ENCODE assay signal across 9 mouse cellular contexts in genomic region chr17:57032854-57033253, GRCm38 (mm10). TPM values are rescaled to one million over a fixed set of nuclear protein-coding genes. Genes with fewer than 3 reads are reported as not detected.
DNase-seq lines count a peak whose midpoint lies in the region; ATAC-seq and TF ChIP-seq lines count a peak whose summit lies in the region.
"Had no signal": no experiment of that assay in that cellular context is flagged by ENCODE, and none has a peak within 500 bp of the region (broad histone marks: within the 10 kb centered on the region; RNA-seq: fewer than 3 reads in every experiment).

No protein-coding gene starts in this region.

- H3K4me3 ChIP-seq in kidney, embryonic 14.5 days (ENCODE audit: low read length): no peak overlapping the region; the same call in 1 of the 2 replicates
- no peak overlapping the region for H3K4me3 ChIP-seq in kidney, adult 2 months (ENCODE audit: insufficient read depth, low read depth, low read length)
- H3K4me3 ChIP-seq in MEL (ENCODE audit: control insufficient read depth in 1 of 2, insufficient read depth in 1 of 2, low read depth in 2 of 2, low read length in 2 of 2): no peak overlapping the region; a peak in 1 of 4 replicates
- 0 out of 2 replicates have a peak overlapping the region, but pooled peaks have one; percentile 33 for H3K4me3 ChIP-seq in hindbrain, embryonic 14.5 days (replicated peaks; ENCODE audit: low read length)
- H3K4me3 ChIP-seq in midbrain, embryonic 14.5 days (replicated peaks; ENCODE audit: low read depth, low read length): no peak overlapping the region

- no peak for DNase-seq in kidney, adult 2 months
- DNase-seq in MEL (ENCODE audit: low read depth, low spot score): no peak
- no peak for DNase-seq in hindbrain, embryonic 14.5 days (ENCODE audit: low spot score)
- no peak for DNase-seq in midbrain, embryonic 14.5 days
- no peak for DNase-seq in urinary bladder, adult 2 months (ENCODE audit: low spot score)
- DNase-seq in natural killer cell, adult 2 months (ENCODE audit: low spot score in 2 of 2): no peak

- ATAC-seq in kidney, embryonic 14.5 days (ENCODE audit: low FRiP score, low TSS enrichment): no peak
- no peak for ATAC-seq in hindbrain, embryonic 14.5 days (ENCODE audit: low FRiP score)
- ATAC-seq in midbrain, embryonic 14.5 days (ENCODE audit: low FRiP score, low TSS enrichment): no peak

- no peak for TF ChIP-seq CTCF in kidney, adult 2 months (conservative IDR thresholded peaks at IDR 0.05; ENCODE audit: insufficient read depth, insufficient read length, low read depth, low read length)
- TF ChIP-seq CTCF in MEL (IDR thresholded peaks at IDR 0.05 in 2 of 3, conservative IDR thresholded peaks at IDR 0.05 in 1 of 3; ENCODE audit: control insufficient read depth in 1 of 3, insufficient read depth in 1 of 3, low read depth in 2 of 3, low read length in 3 of 3, poor library complexity in 1 of 3, severe bottlenecking in 1 of 3): no peak

- TF ChIP-seq EP300 in MEL (IDR thresholded peaks at IDR 0.05; ENCODE audit: low read depth in 1 of 2, low read length in 2 of 2): no peak

- H3K27me3 ChIP-seq in kidney, embryonic 14.5 days (ENCODE audit: control insufficient read depth, insufficient read depth, low read length): no peaks in the 10 kb centered on the region
- H3K27me3 ChIP-seq in kidney, adult 2 months (replicated peaks; ENCODE audit: control insufficient read depth, insufficient read depth, low read length): no peaks in the 10 kb centered on the region
- H3K27me3 ChIP-seq in MEL (ENCODE audit: control insufficient read depth in 1 of 2, insufficient read depth in 2 of 2, low read length in 2 of 2): no peaks in the 10 kb centered on the region
- no peaks in the 10 kb centered on the region for H3K27me3 ChIP-seq in hindbrain, embryonic 14.5 days (ENCODE audit: control insufficient read depth, insufficient read depth, low read length)
- H3K27me3 ChIP-seq in midbrain, embryonic 14.5 days (ENCODE audit: control insufficient read depth, insufficient read depth, low read length): 0 out of 2 replicates have a peak, but pooled peaks cover under 1% of the 10 kb centered on the region

- H3K4me2 ChIP-seq in kidney, embryonic 14.5 days (replicated peaks; ENCODE audit: low read depth, low read length): peak overlapping the region; percentile 50; the same call in 1 of the 2 replicates
- peak overlapping the region; percentile 68 for H3K4me2 ChIP-seq in hindbrain, embryonic 14.5 days (replicated peaks)
- 0 out of 2 replicates have a peak overlapping the region, but pooled peaks have one; percentile 63 for H3K4me2 ChIP-seq in midbrain, embryonic 14.5 days (ENCODE audit: low read length)

- H3K79me2 ChIP-seq in MEL (ENCODE audit: control insufficient read depth, insufficient read depth, low read length, poor library complexity): peaks cover 33% of the 10 kb centered on the region

- H3K4me1 ChIP-seq in kidney, embryonic 14.5 days (ENCODE audit: control insufficient read depth, insufficient read depth, low read length): peaks cover 15% of the 10 kb centered on the region
- H3K4me1 ChIP-seq in kidney, adult 2 months (ENCODE audit: control insufficient read depth, insufficient read depth, low read length): peaks cover 10% of the 10 kb centered on the region; the same call in 1 of the 2 replicates
- H3K4me1 ChIP-seq in MEL (ENCODE audit: control insufficient read depth in 1 of 2, insufficient read depth in 2 of 2, low read length in 2 of 2): peaks cover 0 to 18% of the 10 kb centered on the region in 2 experiments; a peak in 2 of 4 replicates
- H3K4me1 ChIP-seq in hindbrain, embryonic 14.5 days (replicated peaks; ENCODE audit: control insufficient read depth, insufficient read depth, low read length): peaks cover 22% of the 10 kb centered on the region
- H3K4me1 ChIP-seq in midbrain, embryonic 14.5 days (ENCODE audit: control insufficient read depth, insufficient read depth, low read length): peaks cover 11% of the 10 kb centered on the region

- H3K27ac ChIP-seq in kidney, embryonic 14.5 days (ENCODE audit: low read depth, low read length): no peak overlapping the region; the same call in 1 of the 2 replicates
- H3K27ac ChIP-seq in kidney, adult 2 months (ENCODE audit: insufficient read depth, low read depth, low read length): no peak overlapping the region
- no peak overlapping the region for H3K27ac ChIP-seq in MEL (ENCODE audit: control insufficient read depth, low read depth, low read length)
- H3K27ac ChIP-seq in hindbrain, embryonic 14.5 days: no peak overlapping the region
- H3K27ac ChIP-seq in midbrain, embryonic 14.5 days (replicated peaks; ENCODE audit: low read depth, low read length): peak overlapping the region; percentile 87; the same call in 1 of the 2 replicates

- no peak overlapping the region for H3K9ac ChIP-seq in kidney, embryonic 14.5 days (ENCODE audit: low read depth, low read length)
- H3K9ac ChIP-seq in MEL (ENCODE audit: control insufficient read depth, low read depth, low read length, poor library complexity, severe bottlenecking): peak overlapping the region; percentile 83
- H3K9ac ChIP-seq in hindbrain, embryonic 14.5 days: no peak overlapping the region
- H3K9ac ChIP-seq in midbrain, embryonic 14.5 days (replicated peaks; ENCODE audit: low read length): no peak overlapping the region

- 81% methylated on average over 4 of the region's 4 CpGs for WGBS in kidney, embryonic 14.5 days
- 86% methylated on average over 4 of the region's 4 CpGs for WGBS in kidney, adult 2 months
- 89% methylated on average over 4 of the region's 4 CpGs for WGBS in hindbrain, embryonic 14.5 days
- WGBS in midbrain, embryonic 14.5 days: 86% methylated on average over 4 of the region's 4 CpGs

- TF ChIP-seq POLR2A in kidney, adult 2 months (IDR thresholded peaks at IDR 0.05; ENCODE audit: low read depth, low read length): no peak
- no peak for TF ChIP-seq POLR2A in MEL (IDR thresholded peaks at IDR 0.05; ENCODE audit: control insufficient read depth in 1 of 2, insufficient read depth in 1 of 2, low read depth in 1 of 2, low read length in 2 of 2, poor library complexity in 1 of 2)

- no peak for TF ChIP-seq RAD21 in MEL (IDR thresholded peaks at IDR 0.05; ENCODE audit: low read depth, low read length)

- H3K9me3 ChIP-seq in kidney, embryonic 14.5 days (ENCODE audit: control insufficient read depth, low read length): no peaks in the 10 kb centered on the region
- H3K9me3 ChIP-seq in MEL (replicated peaks; ENCODE audit: insufficient read depth, low read length): no peaks in the 10 kb centered on the region
- no peaks in the 10 kb centered on the region for H3K9me3 ChIP-seq in hindbrain, embryonic 14.5 days (ENCODE audit: control insufficient read depth, low read length)
- no peaks in the 10 kb centered on the region for H3K9me3 ChIP-seq in midbrain, embryonic 14.5 days (ENCODE audit: control insufficient read depth, low read length)

- H3K36me3 ChIP-seq in kidney, embryonic 14.5 days (ENCODE audit: control insufficient read depth, insufficient read depth, low read length): peaks cover 13% of the 10 kb centered on the region
- H3K36me3 ChIP-seq in kidney, adult 2 months (ENCODE audit: control insufficient read depth, insufficient read depth, low read length): no peaks in the 10 kb centered on the region
- peaks cover 2 to 10% of the 10 kb centered on the region in 2 experiments; a peak in 3 of 4 replicates for H3K36me3 ChIP-seq in MEL (ENCODE audit: control insufficient read depth in 1 of 2, insufficient read depth in 2 of 2, low read length in 2 of 2)
- H3K36me3 ChIP-seq in hindbrain, embryonic 14.5 days (replicated peaks; ENCODE audit: control insufficient read depth, insufficient read depth): peaks cover 8% of the 10 kb centered on the region
- peaks cover 10% of the 10 kb centered on the region for H3K36me3 ChIP-seq in midbrain, embryonic 14.5 days (ENCODE audit: control insufficient read depth, insufficient read depth, low read length)

RNA-seq across cellular contexts. Expression of gene Khsrp, which starts 1.5 kb away (rescaled TPM):
- 46.2 and 65.9 TPM in 2 replicates for polyA plus RNA-seq in kidney, embryonic 14.5 days (2014; fragmentation: Nextera tagmentation; extraction: Ambion mirVana)
- 49.7 and 51.1 TPM in 2 replicates for polyA plus RNA-seq in kidney, adult 2 months (2012; rRNA removed)
- 89.3 and 104 TPM in 2 replicates for total RNA-seq in MEL (2012; rRNA removed)
- 100 to 1,000 TPM; 125 to 157 TPM for polyA plus RNA-seq in MEL (2012; ENCODE audit: insufficient read depth in 1 of 2, insufficient read length in 2 of 2, low read depth in 1 of 2, low replicate concordance in 2 of 2, missing spikeins in 1 of 2)
- 36.0 and 38.1 TPM in 2 replicates for polyA plus RNA-seq in hindbrain, embryonic 14.5 days (2014; fragmentation: Nextera tagmentation; extraction: Ambion mirVana)
- 37.5 and 41.7 TPM in 2 replicates for polyA plus RNA-seq in midbrain, embryonic 14.5 days (2014; fragmentation: Nextera tagmentation; extraction: Ambion mirVana)
- 54.9 and 60.3 TPM in 2 replicates for polyA plus RNA-seq in urinary bladder, adult 2 months (2012; rRNA removed)

RNA-seq across cellular contexts. Expression of gene Slc25a41, which starts 8.6 kb away (rescaled TPM):
- polyA plus RNA-seq in kidney, embryonic 14.5 days (2014; fragmentation: Nextera tagmentation; extraction: Ambion mirVana): 0.16 TPM in 1 of 2 replicates, not detected in the other
- 0.13 TPM in 1 of 2 replicates, not detected in the other for polyA plus RNA-seq in kidney, adult 2 months (2012; rRNA removed)
- 0.08 and 0.13 TPM in 2 replicates for total RNA-seq in MEL (2012; rRNA removed)
- polyA plus RNA-seq in MEL (2012; ENCODE audit: insufficient read depth in 1 of 2, insufficient read length in 2 of 2, low read depth in 1 of 2, low replicate concordance in 2 of 2, missing spikeins in 1 of 2): under 1 TPM in 1 of 2 experiments, not detected in 1; 0.15 TPM
- not detected in 2 replicates for polyA plus RNA-seq in hindbrain, embryonic 14.5 days (2014; fragmentation: Nextera tagmentation; extraction: Ambion mirVana)
- not detected in 2 replicates for polyA plus RNA-seq in midbrain, embryonic 14.5 days (2014; fragmentation: Nextera tagmentation; extraction: Ambion mirVana)
- polyA plus RNA-seq in urinary bladder, adult 2 months (2012; rRNA removed): not detected in 2 replicates
- polyA plus RNA-seq: lung, embryonic 16.5 days; small intestine, adult 2 months had no signal

RNA-seq across cellular contexts. Expression of gene Gm17949, which starts 21.6 kb away (rescaled TPM):
- polyA plus RNA-seq in kidney, embryonic 14.5 days (2014; fragmentation: Nextera tagmentation; extraction: Ambion mirVana): 0.24 and 0.39 TPM in 2 replicates
- polyA plus RNA-seq in kidney, adult 2 months (2012; rRNA removed): 0.11 and 0.15 TPM in 2 replicates
- 0.08 TPM in 1 of 2 replicates, not detected in the other for total RNA-seq in MEL (2012; rRNA removed)
- polyA plus RNA-seq in MEL (2012; ENCODE audit: insufficient read depth in 1 of 2, insufficient read length in 2 of 2, low read depth in 1 of 2, low replicate concordance in 2 of 2, missing spikeins in 1 of 2): under 1 TPM in 1 of 2 experiments, not detected in 1; 0.13 TPM
- 0.28 and 0.40 TPM in 2 replicates for polyA plus RNA-seq in hindbrain, embryonic 14.5 days (2014; fragmentation: Nextera tagmentation; extraction: Ambion mirVana)
- polyA plus RNA-seq in midbrain, embryonic 14.5 days (2014; fragmentation: Nextera tagmentation; extraction: Ambion mirVana): 0.24 and 0.42 TPM in 2 replicates
- polyA plus RNA-seq in urinary bladder, adult 2 months (2012; rRNA removed): 0.18 and 0.19 TPM in 2 replicates
- polyA plus RNA-seq: small intestine, adult 2 months had no signal

RNA-seq across cellular contexts. Expression of gene Gtf2f1, which starts 21.8 kb away (rescaled TPM):
- polyA plus RNA-seq in kidney, embryonic 14.5 days (2014; fragmentation: Nextera tagmentation; extraction: Ambion mirVana): 65.1 and 65.6 TPM in 2 replicates
- polyA plus RNA-seq in kidney, adult 2 months (2012; rRNA removed): 22.0 and 25.1 TPM in 2 replicates
- 116 and 145 TPM in 2 replicates for total RNA-seq in MEL (2012; rRNA removed)
- 100 to 1,000 TPM in 1 of 2 experiments, not detected in 1; 171 TPM for polyA plus RNA-seq in MEL (2012; ENCODE audit: insufficient read depth in 1 of 2, insufficient read length in 2 of 2, low read depth in 1 of 2, low replicate concordance in 2 of 2, missing spikeins in 1 of 2)
- polyA plus RNA-seq in hindbrain, embryonic 14.5 days (2014; fragmentation: Nextera tagmentation; extraction: Ambion mirVana): 54.5 and 58.2 TPM in 2 replicates
- 61.3 and 63.7 TPM in 2 replicates for polyA plus RNA-seq in midbrain, embryonic 14.5 days (2014; fragmentation: Nextera tagmentation; extraction: Ambion mirVana)
- 41.2 and 47.4 TPM in 2 replicates for polyA plus RNA-seq in urinary bladder, adult 2 months (2012; rRNA removed)

RNA-seq across cellular contexts. Expression of gene Crb3, which starts 26.1 kb away (rescaled TPM):
- polyA plus RNA-seq in kidney, embryonic 14.5 days (2014; fragmentation: Nextera tagmentation; extraction: Ambion mirVana): 46.4 and 48.7 TPM in 2 replicates
- polyA plus RNA-seq in kidney, adult 2 months (2012; rRNA removed): 110 and 124 TPM in 2 replicates
- not detected in 2 replicates for total RNA-seq in MEL (2012; rRNA removed)
- polyA plus RNA-seq in MEL (2012; ENCODE audit: insufficient read depth in 1 of 2, insufficient read length in 2 of 2, low read depth in 1 of 2, low replicate concordance in 2 of 2, missing spikeins in 1 of 2): under 1 TPM in 1 of 2 experiments, not detected in 1; 0.19 TPM
- 4.0 and 4.2 TPM in 2 replicates for polyA plus RNA-seq in hindbrain, embryonic 14.5 days (2014; fragmentation: Nextera tagmentation; extraction: Ambion mirVana)
- 1.2 and 1.7 TPM in 2 replicates for polyA plus RNA-seq in midbrain, embryonic 14.5 days (2014; fragmentation: Nextera tagmentation; extraction: Ambion mirVana)
- polyA plus RNA-seq in urinary bladder, adult 2 months (2012; rRNA removed): 22.8 and 32.2 TPM in 2 replicates
